ENCODE assay signal across 9 mouse cellular contexts in genomic region chr12:69733518-69733917, GRCm38 (mm10). TPM values are rescaled to one million over a fixed set of nuclear protein-coding genes. Genes with fewer than 3 reads are reported as not detected.
A peak's percentile ranks its signal among the peaks of the same experiment; 100 is the strongest.
DNase-seq lines count a peak whose midpoint lies in the region; ATAC-seq and TF ChIP-seq lines count a peak whose summit lies in the region.
"Had no signal": no experiment of that assay in that cellular context is flagged by ENCODE, and none has a peak within 500 bp of the region (broad histone marks: within the 10 kb centered on the region; RNA-seq: fewer than 3 reads in every experiment).

No protein-coding gene starts in this region.

- H3K27me3 ChIP-seq in heart, adult 2 months (ENCODE audit: control insufficient read depth, insufficient read depth, low read length), result no peaks in the 10 kb centered on the region
- no peaks in the 10 kb centered on the region for H3K27me3 ChIP-seq in liver, embryonic 12.5 days (replicated peaks)
- H3K27me3 ChIP-seq: limb, embryonic 12.5 days had no signal

- TF ChIP-seq CTCF in heart, adult 2 months (IDR thresholded peaks at IDR 0.05), result peak; percentile 93

- H3K4me2 ChIP-seq in liver, embryonic 12.5 days, result peak overlapping the region; percentile 38
- H3K4me2 ChIP-seq: limb, embryonic 12.5 days had no signal

- peaks cover 1% of the 10 kb centered on the region; the same call in 1 of the 2 replicates for H3K4me1 ChIP-seq in heart, adult 2 months (ENCODE audit: control insufficient read depth, insufficient read depth, low read length)
- H3K4me1 ChIP-seq in liver, embryonic 12.5 days, result peaks cover 17% of the 10 kb centered on the region
- H3K4me1 ChIP-seq: limb, embryonic 12.5 days had no signal

- H3K9ac ChIP-seq in heart, adult 2 months (ENCODE audit: low read depth, low read length), result no peak overlapping the region
- H3K9ac ChIP-seq in liver, embryonic 12.5 days, result no peak overlapping the region; the same call in 1 of the 2 replicates
- H3K9ac ChIP-seq: limb, embryonic 12.5 days had no signal

- H3K79me2 ChIP-seq in heart, adult 2 months (replicated peaks; ENCODE audit: control insufficient read depth, insufficient read depth, low read length), result no peaks in the 10 kb centered on the region

- no peak for TF ChIP-seq POLR2A in heart, adult 2 months (IDR thresholded peaks at IDR 0.05; ENCODE audit: insufficient read depth, low read depth, low read length)

- no peaks in the 10 kb centered on the region for H3K36me3 ChIP-seq in heart, adult 2 months (ENCODE audit: control insufficient read depth, insufficient read depth, low read length)
- H3K36me3 ChIP-seq in liver, embryonic 12.5 days, result no peaks in the 10 kb centered on the region
- H3K36me3 ChIP-seq: limb, embryonic 12.5 days had no signal

- 0% methylated on average over 2 of the region's 2 CpGs for WGBS in heart, adult 2 months
- WGBS in liver, embryonic 12.5 days (ENCODE audit: insufficient replicate concordance), result 4% methylated on average over 2 of the region's 2 CpGs

- no peak for TF ChIP-seq EP300 in heart, adult 2 months (IDR thresholded peaks at IDR 0.05; ENCODE audit: insufficient read depth, low read depth, low read length)

- DNase-seq in heart, adult 2 months, result no peak
- DNase-seq in heart, postnatal 4 days, result no peak
- DNase-seq in CD4-positive helper T cell, adult 2 months (ENCODE audit: low read depth, low spot score), result peak; percentile 68
- peak; percentile 49 for DNase-seq in c-Kit-negative CD71-positive TER-119-positive erythroid progenitor cells, embryonic 14.5 days (ENCODE audit: low read depth, low spot score)
- no peak for DNase-seq in urinary bladder, postnatal 4 days (ENCODE audit: low spot score in 2 of 2)
- no peak for DNase-seq in urinary bladder, adult 18-20 months (ENCODE audit: low spot score in 2 of 2)
- DNase-seq in adrenal gland, postnatal 4 days (ENCODE audit: low spot score in 2 of 2), result no peak

- H3K9me3 ChIP-seq in liver, embryonic 12.5 days (replicated peaks), result no peaks in the 10 kb centered on the region
- H3K9me3 ChIP-seq: limb, embryonic 12.5 days had no signal

- peak overlapping the region; percentile 44 for H3K27ac ChIP-seq in heart, adult 2 months
- peak overlapping the region; percentile 82 for H3K27ac ChIP-seq in liver, embryonic 12.5 days
- H3K27ac ChIP-seq: limb, embryonic 12.5 days had no signal

- intact Hi-C loops in heart, adult 2 months (cut with DNase I), result loop anchor here (1.0 kb wide), 1 partner anchor 329 kb away; no protein-coding TSS in a partner anchor

- ATAC-seq in liver, embryonic 12.5 days, result peak; percentile 71

- 0 out of 2 replicates have a peak overlapping the region, but pooled peaks have one; percentile 9 for H3K4me3 ChIP-seq in heart, adult 2 months
- H3K4me3 ChIP-seq in liver, embryonic 12.5 days, result no peak overlapping the region
- H3K4me3 ChIP-seq: limb, embryonic 12.5 days had no signal

RNA-seq across cellular contexts. Expression of gene Atp5s, which starts 8.8 kb away (rescaled TPM):
- 10 to 100 TPM; 31.5 to 34.7 TPM for total RNA-seq in heart, adult 2 months (2021)
- 22.5 and 56.1 TPM in 2 replicates for polyA plus RNA-seq in heart, adult 2 months (2012; rRNA removed)
- total RNA-seq in heart, postnatal 4 days (2021), result 10 to 100 TPM; 16.9 to 21.2 TPM
- 20.7 and 23.8 TPM in 2 replicates for polyA plus RNA-seq in liver, embryonic 12.5 days (2016; fragmentation: Nextera tagmentation; extraction: Ambion mirVana)
- total RNA-seq in adrenal gland, postnatal 4 days (2021), result 10 to 100 TPM; 18.6 TPM

RNA-seq across cellular contexts. Expression of gene L2hgdh, which starts 8.8 kb away (rescaled TPM):
- total RNA-seq in heart, adult 2 months (2021), result 10 to 100 TPM; 41.9 to 49.4 TPM
- 13.8 and 33.4 TPM in 2 replicates for polyA plus RNA-seq in heart, adult 2 months (2012; rRNA removed)
- 10 to 100 TPM; 23.5 to 23.8 TPM for total RNA-seq in heart, postnatal 4 days (2021)
- 19.8 and 20.6 TPM in 2 replicates for polyA plus RNA-seq in liver, embryonic 12.5 days (2016; fragmentation: Nextera tagmentation; extraction: Ambion mirVana)
- 10 to 100 TPM; 21.3 to 22.3 TPM for total RNA-seq in adrenal gland, postnatal 4 days (2021)

RNA-seq across cellular contexts. Expression of gene Sos2, which starts 51.9 kb away (rescaled TPM):
- total RNA-seq in heart, adult 2 months (2021), result 10 to 100 TPM; 33.7 to 38.5 TPM
- 21.3 and 33.1 TPM in 2 replicates for polyA plus RNA-seq in heart, adult 2 months (2012; rRNA removed)
- 10 to 100 TPM; 28.2 to 30.3 TPM for total RNA-seq in heart, postnatal 4 days (2021)
- polyA plus RNA-seq in liver, embryonic 12.5 days (2016; fragmentation: Nextera tagmentation; extraction: Ambion mirVana), result 4.9 and 5.2 TPM in 2 replicates
- 10 to 100 TPM; 41.9 to 45.5 TPM for total RNA-seq in adrenal gland, postnatal 4 days (2021)

RNA-seq across cellular contexts. Expression of gene Cdkl1, which starts 57.5 kb away (rescaled TPM):
- 10 to 100 TPM in 1 of 2 experiments, 1 to 10 TPM in 1; 9.3 to 11.2 TPM for total RNA-seq in heart, adult 2 months (2021)
- polyA plus RNA-seq in heart, adult 2 months (2012; rRNA removed), result 2.0 and 3.0 TPM in 2 replicates
- total RNA-seq in heart, postnatal 4 days (2021), result 10 to 100 TPM; 12.3 to 12.7 TPM
- polyA plus RNA-seq in liver, embryonic 12.5 days (2016; fragmentation: Nextera tagmentation; extraction: Ambion mirVana), result 0.67 and 0.74 TPM in 2 replicates
- 10 to 100 TPM in 1 of 2 experiments, 1 to 10 TPM in 1; 6.5 to 23.4 TPM for total RNA-seq in adrenal gland, postnatal 4 days (2021)

Comparison
In these comparisons a context has a peak if more than half of its experiments do, and no peak if none do; other contexts are left out.
1. DNase-seq: peak in CD4-positive helper T cell, adult 2 months (single experiment) and c-Kit-negative CD71-positive TER-119-positive erythroid progenitor cells, embryonic 14.5 days (single experiment); none in heart, adult 2 months (0 of 2), heart, postnatal 4 days (single experiment), urinary bladder, postnatal 4 days (0 of 2), urinary bladder, adult 18-20 months (0 of 2) and adrenal gland, postnatal 4 days (0 of 2).